Mouse (Mus musculus): Measurements from ENCODE around the gene Txndc2.
"Not testable (repeated sequence)": the region's sequence is repeated elsewhere in the genome, so short reads cannot be mapped to it uniquely, and the experiment has no call there.

The Txndc2 gene

DNA sequence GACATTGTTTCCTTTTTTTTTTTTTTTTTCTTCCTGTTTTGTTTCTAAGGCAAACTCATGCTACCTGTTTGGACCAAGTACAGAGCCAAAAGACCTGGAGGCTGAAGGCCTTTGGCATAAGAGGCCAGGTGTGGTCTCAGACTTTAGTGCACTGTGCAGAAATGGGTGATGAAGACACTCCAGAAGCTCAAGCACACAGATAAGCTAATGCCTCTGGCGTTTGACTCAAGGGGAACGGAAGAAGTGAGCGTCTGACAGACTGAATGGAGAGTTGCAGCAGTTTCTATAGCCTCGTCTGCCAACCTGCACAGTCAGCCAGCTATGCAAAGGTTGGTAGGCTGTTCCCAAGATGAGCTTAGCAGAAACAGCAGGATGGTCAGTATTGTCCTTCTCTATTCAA is 13.6 kb upstream of the Txndc2 start:
- DNase-seq (ENCODE audit: low spot score), result no peak

DNA sequence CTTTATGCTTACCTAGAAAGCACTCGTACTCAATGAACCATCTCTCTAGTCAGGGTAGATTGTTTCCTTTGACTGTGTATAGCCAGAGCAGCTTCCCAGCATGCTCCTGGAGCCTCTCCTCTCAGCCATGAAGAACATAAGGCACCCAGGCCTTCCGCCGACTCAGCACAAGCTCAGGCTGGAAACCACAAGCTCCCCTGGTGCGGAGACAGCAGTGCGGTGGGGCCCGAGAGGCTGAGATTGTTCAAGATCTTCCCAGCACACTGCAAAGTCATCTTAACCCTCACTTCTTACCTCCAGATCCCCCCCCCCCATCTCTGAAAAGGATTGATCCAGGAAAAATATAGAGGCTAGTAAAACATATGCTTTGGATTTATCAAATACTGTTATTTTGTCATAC is 8.6 kb upstream of the Txndc2 start:
- no peak for DNase-seq (ENCODE audit: low spot score)

DNA sequence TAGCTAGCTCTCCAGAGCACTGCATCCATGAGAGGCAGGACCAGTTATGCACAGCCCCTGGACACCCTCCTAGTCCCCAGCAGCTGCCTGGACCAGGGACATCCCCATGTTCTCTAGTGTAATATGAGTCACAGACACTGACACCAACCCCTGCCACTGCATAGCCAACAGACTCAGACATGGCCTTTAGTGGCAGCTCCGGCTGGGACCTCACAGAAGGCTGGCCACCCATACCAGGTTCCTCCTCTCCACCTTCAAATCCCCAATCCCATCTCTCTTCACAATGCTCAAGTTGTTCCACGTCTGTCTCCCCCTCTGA is 7.2 kb upstream of the Txndc2 start:
- DNase-seq (ENCODE audit: low spot score), result no peak

DNA sequence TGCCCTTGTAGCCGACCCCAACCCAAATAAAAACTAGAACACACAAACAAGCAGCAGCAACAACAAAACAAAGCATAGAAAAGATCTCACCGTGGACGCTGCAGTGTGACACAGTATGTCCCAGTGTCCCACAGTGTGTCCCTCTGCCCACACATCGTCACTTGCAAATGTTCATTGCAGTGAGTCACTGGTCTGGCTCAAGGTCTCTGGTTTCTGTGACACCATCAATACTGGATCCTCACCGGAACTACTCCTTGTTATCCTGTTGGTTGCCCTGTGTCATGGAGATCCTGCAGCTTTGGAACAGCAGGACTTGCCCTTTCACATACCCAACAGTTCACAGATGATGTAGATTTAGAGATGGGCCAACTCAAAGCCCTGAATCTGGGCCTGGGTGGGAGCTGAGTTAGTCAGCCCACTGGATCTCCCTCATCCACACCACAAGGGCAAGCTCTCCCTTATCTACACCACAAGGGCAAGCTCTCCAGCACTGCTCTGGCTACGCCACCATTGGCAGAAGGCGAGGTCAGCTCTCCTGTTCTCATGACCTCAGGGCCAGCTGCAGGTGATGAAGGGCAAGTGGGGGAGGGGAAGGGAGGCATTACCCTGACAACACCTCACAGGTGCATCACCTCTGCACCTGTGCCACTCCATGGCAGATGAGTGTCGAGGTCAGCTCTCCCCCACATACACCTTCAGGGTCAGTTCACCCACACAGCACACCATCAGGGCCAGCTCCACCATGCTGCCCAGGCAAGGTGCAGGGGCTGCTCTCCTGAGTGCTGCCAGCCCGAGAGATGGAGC is 6.6 kb upstream of the Txndc2 start:
- DNase-seq (ENCODE audit: low spot score), result no peak

DNA sequence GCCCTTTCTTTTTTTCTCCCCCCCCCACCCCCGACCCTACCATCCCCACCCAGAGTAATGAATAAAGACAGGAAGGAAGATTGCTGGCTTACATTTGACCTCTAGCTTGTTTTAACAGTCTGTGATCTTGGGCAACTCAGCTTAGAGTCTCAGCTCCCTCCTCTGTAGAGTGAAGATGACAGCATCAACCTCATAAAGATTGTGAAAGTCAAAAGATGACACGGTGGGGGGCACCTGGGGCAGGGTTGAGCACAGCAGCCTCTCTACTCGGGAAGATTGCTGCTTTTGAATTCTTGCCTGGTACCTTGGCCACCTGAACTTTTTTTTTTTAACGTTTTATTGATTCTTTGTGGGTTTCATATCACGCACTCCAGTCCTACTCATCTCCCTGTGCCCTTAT is 6.0 kb upstream of the Txndc2 start:
- no peak for DNase-seq (ENCODE audit: low spot score)

DNA sequence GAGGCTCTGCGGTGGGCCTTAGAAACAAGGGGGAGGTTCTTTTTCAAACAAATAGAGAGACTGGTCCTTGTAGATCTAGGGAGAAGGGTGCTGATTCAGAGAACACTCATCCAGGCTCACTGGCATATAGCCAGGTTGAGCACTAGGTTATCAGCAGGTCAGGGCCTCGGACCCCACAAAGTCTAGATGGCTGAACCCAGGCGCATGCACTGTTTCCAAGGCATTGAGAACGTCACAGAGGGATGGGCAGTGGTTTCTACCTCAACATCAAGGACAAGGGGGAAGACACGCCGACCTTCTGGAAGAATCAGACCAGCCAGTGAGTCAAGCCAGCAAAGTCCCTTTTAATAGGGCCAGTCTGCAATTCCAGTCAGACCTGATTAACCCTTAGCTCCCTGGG is 5.3 kb upstream of the Txndc2 start:
- no peak for DNase-seq (ENCODE audit: low spot score)

DNA sequence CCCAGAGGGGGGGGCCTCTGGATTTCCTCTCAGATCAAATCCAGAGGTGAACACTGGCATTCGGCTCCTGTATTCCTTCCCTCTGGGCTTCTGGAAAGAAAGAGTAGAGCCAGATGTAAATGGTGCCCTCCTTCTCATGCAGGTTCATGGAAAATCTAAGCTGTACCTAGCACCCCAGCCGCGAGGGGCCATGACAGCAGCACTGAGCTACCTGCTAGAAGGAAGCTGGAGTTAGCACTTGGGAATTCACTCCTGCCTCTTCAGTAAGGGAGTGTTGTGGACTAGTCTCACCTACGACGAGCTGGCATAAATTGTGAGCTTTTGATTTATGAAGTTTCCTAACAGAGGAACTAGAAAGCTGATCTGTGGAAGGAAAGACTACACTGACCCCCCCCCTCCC is 1.6 kb upstream of the Txndc2 start:
- DNase-seq (ENCODE audit: low spot score), result no peak

DNA sequence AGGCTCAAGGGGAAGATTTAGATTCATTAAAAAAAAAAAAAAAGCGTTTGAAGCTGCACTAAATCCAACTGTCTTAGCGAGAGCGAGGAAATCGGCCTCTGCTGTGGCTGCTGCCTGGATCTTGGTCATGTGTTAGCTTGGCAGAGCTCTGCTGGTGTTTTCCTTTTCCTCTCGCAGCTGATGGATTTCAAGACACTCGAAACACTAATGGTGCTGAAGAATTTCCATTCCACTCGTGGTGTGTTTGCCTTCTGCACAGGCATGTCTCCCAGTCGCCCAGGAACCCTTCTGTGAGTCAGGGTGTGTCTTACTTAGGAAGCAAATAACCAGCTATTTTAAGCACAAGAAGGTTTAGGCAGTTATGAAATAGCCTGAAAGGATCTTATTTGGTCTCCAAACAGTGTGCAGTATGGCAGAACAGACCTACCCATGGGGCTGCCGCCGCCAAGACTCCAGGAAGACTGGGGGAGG is 1.1 kb upstream of the Txndc2 start:
- no peak for DNase-seq (ENCODE audit: low spot score)

DNA sequence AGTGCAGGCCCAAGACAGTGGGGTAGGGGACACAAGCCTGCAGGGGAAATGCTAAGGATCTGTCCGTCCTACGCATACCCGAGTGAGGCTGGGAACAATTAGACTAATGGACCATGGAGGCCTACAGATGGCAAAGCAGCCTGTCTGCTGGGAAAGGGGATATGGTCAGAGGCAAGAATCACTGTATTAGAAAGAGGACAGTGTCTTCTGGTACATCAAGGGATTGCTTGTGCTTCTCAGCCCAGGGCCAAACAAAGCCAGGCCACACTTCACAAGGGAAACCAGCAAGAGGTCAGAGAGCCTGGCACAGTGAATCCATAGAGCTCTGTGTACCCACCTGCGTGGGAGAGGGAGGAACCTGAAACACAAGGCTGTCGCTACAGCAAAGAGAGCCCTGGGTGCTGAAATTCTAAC is 617 bp upstream of the Txndc2 start:
- DNase-seq (ENCODE audit: low spot score), result no peak

DNA sequence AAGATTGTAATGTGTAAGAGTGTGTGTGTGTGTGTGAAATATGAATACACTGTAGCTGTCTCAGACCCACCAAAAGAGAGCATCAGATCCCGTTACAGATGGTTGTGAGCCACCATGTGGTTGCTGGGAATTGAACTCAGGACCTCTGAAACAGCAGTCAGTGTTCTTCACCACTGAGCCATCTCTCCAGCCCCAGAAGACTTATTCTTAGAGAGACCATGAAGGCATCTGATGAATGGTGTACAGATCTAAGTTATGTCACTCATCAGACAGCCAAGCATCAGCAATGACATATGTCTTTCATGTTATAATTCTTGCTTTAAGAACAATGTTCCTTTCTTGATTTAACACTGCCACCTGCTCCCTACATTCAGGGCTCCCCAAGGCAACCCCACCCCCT is 2.8 kb downstream of the Txndc2 start:
- no peak for DNase-seq (ENCODE audit: low spot score)

DNA sequence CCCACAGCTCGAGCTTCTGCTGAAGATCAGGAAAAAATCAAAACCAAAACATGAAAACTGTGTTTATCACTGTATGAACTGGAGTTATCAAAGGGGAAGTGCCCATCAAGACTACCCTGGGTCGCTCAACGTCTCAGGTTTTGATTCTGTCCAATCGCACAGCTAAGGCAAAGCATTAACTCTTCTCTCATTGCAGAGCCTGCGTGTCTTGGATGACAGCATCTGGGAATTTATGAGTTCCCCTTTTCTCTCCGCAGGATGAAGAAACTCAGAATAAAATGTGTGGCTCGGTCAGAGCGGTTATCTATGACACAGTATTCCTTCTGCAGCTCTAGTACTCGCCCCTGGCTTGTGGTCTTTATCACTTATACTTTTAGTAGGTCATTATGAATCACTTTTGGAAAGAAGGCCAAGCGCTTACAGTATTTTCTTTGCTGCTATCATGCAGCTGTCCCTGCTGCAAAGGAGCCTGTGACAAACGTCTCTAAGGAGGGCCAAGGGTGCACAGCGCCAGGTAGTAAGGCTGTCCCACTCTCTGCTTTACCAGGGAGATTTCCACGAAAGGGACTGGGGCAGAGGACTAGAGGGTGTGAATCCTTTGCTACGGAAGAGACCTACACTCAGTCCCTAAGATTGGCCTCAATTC is 6.1 kb downstream of the Txndc2 start:
- no peak for DNase-seq (ENCODE audit: low spot score)

DNA sequence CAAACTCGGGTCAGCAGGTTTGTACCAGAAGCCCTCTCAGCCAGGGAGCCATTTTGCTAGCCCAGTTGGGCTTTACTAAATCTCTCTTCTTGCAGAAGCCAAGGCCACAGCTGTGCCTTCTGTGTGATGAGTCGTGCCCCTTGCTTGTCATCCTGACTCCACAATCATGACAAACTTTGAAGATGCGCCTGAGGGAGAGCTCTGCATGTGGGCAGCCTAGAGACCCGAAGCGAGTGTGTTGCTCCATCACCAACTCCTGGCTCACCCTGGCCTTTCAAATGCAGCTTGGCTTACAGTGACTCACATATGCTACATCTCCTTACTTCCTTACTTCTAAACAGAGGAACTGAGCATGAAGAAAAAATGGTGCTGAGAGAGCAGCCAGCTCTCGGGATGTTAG is 12.0 kb downstream of the Txndc2 start:
- DNase-seq (ENCODE audit: low spot score), result no peak

DNA sequence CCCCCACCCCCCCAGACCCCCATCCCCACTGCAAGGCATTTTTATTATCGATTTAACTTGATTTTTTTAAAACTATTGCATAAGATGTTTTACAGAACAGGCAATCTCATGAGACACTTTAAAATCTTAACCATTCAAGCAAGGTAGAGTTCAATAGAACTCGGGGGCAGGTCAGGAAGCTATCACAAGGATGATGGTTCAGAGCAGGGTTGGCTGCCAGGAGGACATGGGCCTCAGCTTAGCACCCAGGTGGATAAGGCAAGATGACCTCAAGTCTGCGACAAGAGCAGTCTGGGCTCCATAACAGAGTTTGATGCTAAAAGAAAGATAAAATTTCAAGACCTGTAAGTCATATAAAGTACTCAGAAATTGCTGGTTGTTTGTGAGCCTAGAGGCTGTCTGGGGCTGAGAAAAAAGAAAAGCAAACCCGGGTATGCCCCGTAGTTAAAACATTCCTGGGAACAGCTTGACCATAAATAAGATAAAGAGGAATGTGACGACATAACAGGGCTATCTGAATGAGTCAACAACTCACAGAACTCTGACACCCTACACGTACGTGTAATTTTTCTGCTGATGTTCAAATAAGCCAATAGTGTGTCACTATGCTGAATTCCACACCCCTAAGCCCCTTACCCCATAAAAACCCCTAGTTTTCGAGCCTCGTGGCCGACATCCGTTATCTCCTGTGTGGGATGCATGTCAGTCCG is 13.0 kb downstream of the Txndc2 start:
- not testable (repeated sequence) for DNase-seq (ENCODE audit: low spot score)

DNA sequence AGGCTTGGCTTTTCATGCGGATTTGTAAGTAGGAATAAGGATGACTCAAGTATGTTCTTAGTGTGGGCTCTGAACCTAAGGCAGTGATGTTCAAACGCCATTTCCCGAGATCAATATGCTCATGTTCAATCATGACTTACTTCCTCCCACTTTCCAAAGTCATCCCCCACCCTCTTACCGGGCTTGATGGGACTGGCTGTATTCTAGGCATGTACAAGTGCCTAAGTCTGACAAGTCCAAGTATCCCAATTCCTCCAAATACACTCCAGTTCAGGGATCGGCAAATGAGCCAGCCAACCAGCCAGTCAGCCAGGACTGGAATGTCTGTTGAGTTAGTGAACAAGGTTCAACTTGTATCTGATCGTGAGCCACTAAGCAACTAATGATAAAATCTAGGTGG is 15.7 kb downstream of the Txndc2 start:
- no peak for DNase-seq (ENCODE audit: low spot score)

DNA sequence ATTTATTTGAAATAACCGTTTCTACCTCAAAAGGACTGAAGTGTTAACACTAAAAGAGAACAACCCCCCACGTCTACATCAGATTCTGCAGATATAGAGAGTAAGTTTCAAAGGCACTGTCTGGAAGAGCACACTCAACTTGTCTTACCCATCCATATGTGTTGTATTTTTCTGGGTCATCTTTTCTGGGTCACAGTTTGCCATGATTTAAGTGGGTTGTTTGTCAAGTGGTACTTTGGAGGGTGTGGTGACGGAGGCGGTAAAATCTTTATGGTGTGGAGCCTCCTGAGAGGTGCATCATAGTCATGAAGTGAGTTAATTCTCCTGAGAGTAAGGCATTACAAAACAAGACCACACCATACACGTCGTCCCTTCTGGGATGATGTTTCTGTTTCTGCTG is 16.4 kb downstream of the Txndc2 start:
- DNase-seq (ENCODE audit: low spot score), result no peak

DNA sequence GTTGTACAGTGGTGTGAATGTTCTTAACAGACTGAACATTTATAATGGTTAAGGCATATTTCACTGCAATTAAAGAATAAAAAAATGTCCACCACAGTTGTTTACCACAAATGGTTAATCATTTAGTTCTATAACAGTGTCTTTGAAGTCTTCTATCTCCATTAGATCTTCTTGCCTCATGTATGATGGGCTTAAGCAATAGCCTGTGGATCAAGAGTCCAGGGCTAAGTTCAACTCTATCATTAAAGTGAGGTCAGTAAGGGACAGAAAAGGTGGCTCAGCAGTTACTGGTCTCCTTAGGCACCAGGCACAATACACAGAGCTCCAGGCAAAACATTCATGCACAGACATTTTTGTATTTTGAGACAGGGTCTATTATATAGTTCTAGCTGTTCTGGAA is 18.8 kb downstream of the Txndc2 start:
- no peak for DNase-seq (ENCODE audit: low spot score)

DNA sequence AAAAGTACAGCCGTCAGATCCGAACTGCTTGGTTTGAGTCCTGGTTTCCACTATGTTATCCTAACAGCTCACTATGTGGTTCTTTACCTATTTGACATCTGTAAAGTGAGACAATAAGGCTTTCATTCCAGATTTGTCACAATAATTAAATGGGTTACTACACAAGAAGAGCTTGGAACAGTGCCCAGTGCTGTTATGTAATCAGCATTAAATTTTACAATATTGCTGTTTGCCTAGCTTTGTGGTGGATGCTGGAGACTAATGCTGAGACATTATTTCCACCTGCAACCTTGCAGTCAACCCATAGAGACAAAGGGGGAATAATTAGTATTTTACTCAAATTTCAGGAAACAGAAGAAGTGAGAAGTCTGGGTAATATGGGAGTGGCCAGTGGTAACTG is 23.5 kb downstream of the Txndc2 start:
- no peak for DNase-seq (ENCODE audit: low spot score)

DNA sequence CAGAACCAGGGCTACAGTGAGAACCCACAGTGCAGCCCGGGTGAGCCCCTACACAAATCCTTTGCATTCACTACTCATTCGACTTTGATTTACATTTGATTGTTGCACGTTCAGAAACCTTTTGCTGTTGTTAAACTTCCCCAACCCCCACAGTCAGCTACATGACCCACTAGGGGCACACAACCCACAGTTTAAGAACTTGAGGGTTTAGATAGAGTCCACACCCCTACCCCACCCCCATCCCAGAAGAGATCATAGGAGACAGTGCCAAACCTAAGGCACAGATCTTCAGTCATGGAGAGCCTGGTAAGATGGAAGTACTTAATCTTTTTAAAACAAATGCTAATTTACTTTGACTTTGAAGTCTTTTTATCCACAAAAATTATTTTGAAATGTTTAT is 26.3 kb downstream of the Txndc2 start:
- DNase-seq (ENCODE audit: low spot score), result no peak

DNA sequence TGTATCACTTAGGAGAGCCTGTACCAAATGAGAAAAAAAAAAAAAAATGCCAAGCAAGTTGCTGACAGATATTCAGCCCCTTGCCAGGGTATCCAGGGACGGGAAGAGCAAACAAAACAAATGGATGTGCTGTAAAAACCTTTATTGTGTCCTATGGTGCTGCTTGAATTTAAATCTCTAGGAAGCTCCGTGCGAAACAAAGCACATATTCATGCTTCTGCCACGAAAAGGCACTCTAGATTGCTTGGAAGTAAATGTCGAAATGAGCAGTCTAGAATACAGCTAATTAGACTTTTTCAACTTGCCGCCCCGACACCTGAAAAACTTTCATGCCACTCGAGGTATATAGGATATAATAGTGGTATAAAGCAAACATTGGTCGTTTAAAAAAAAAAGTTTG is 27.5 kb downstream of the Txndc2 start:
- DNase-seq (ENCODE audit: low spot score), result no peak

DNA sequence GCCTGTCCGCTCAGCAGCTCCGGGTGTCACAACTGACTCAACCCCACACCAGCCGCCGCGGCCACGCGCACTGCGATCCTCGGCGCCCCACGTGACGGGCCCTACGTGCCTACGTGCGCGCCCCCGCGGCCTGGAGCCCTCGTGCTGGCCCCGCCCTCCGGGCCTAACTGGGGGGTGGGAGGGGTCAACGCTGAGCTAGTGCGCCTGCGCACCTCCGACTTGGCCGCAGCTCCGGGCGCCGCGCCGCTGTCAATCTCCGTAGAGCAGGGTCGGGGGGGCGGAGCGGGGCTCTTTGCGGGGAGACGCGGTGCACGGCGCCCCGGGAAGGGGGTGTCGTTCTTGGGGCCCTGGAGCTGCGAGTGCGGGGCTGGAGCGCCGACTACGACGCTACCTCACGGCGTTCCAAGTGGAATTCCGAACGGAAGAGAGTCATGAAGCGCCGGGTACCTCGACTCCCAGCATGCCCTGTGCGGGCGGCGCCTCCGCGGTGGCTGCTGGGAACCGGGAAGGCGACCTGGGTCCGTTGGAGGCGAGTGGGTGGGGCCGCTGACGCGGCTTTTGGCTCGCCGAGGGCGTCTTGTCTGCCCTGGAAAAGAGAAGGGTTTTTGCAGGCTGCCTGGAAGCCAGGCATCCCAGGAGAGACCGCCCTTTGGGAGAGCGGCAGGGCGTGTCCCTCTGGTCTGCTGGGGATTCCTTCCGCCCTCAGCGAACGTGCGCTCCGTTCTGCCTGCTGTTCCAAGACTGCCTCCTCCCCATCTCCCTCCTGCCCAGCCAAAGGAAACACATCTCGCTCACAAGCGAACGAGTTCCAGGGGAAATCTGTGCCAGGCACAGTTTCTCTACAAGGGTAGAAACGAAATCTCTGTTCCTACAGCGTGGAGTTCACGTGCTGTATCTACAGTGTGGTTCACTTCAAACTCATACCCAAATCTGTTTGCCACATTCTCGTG is 28.2 kb downstream of the Txndc2 start, which contains the start of gene Vapa:
Gene Vapa, minus strand, starts transcription at position 93 of the 950 bp plus-strand sequence.
- peak; percentile 98 for DNase-seq (ENCODE audit: low spot score)

DNA sequence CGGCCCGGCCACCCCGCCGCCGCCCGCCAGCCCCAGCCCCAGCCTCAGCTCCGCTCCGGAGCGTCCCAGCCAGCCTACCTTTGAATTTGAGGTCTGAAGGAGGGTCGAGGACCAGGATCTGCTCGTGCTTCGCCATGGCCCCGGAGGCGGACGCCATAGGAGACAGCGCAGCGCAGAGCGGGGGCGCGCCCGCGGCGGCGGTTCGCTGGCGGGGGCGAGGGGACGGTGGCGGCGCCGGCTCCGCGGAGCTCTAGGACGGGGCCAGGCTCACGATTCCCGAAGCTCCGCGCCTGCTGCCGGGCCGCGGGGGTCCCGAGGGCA is 28.9 kb downstream of the Txndc2 start:
- DNase-seq (ENCODE audit: low spot score), result no peak

Data from spleen, adult 12 weeks (tissue).